Mouse (Mus musculus) neural tube, embryonic 11.5 days (tissue): ENCODE data around the gene Prkar1a. TPM values are rescaled to one million over a fixed set of nuclear protein-coding genes. Genes with fewer than 3 reads are reported as not detected.
A peak's percentile ranks its signal among the peaks of the same experiment; 100 is the strongest.

ENCODE experiments used
- ATAC-seq: fragments of 200-750 bp; cut with Nextera tagmentation; 2 replicates; pipeline ENCODE4 v1.8.0; 2017; ENCODE audit warnings: moderate number of reproducible peaks, mild to moderate bottlenecking, moderate TSS enrichment, moderate library complexity; ENCODE audit not compliant: insufficient read depth, low FRiP score, low TSS enrichment
- DNase-seq: peaks from one replicate; pipeline ENCODE4 v3.0.0-alpha.2; 2015; ENCODE audit warnings: low spot score
- H3K27ac ChIP-seq: fragments of 300-500 bp; sonication (generic); 2 replicates; pipeline ENCODE4 v1.5.1; 2014; ENCODE audit warnings: low read depth, mild to moderate bottlenecking, low read length
- H3K27me3 ChIP-seq: fragments of 300-500 bp; sonication (generic); 2 replicates; pipeline ENCODE4 v1.6.1; 2014; ENCODE audit warnings: mild to moderate bottlenecking, low read length, mixed read lengths; ENCODE audit not compliant: control insufficient read depth, insufficient read depth
- H3K36me3 ChIP-seq: fragments of 300-500 bp; sonication (generic); 2 replicates; pipeline ENCODE4 v1.6.1; 2014; ENCODE audit warnings: mild to moderate bottlenecking, low read length, moderate library complexity, mixed read lengths; ENCODE audit not compliant: control insufficient read depth, insufficient read depth
- H3K4me1 ChIP-seq: fragments of 300-500 bp; sonication (generic); 2 replicates; pipeline ENCODE4 v1.6.1; 2014; ENCODE audit warnings: low read length, mixed read lengths; ENCODE audit not compliant: control insufficient read depth, insufficient read depth
- H3K4me2 ChIP-seq: fragments of 300-500 bp; sonication (generic); 2 replicates; pipeline ENCODE4 v1.6.1; 2014; ENCODE audit warnings: low read depth, mild to moderate bottlenecking, moderate library complexity
- H3K4me3 ChIP-seq: fragments of 300-500 bp; sonication (generic); 2 replicates; pipeline ENCODE4 v1.5.1; 2014; ENCODE audit warnings: low read depth, low read length
- H3K9ac ChIP-seq: fragments of 300-500 bp; sonication (generic); 2 replicates; pipeline ENCODE4 v1.6.1; 2014; ENCODE audit warnings: mild to moderate bottlenecking, low read length
- H3K9me3 ChIP-seq: fragments of 300-500 bp; sonication (generic); 2 replicates; pipeline ENCODE4 v1.6.1; 2016; ENCODE audit warnings: low read length; ENCODE audit not compliant: control insufficient read depth
- WGBS: fragments of 180-500 bp; shearing (Covaris S2); extraction: QIAGEN DNeasy Blood & Tissue Kit; methylation state at CpG from one replicate; pipeline ENCODE4 v1.1.7; 2014; 5-methylcytosine and 5-hydroxymethylcytosine counted together
- polyA plus RNA-seq: library from polyadenylated mRNA; unstranded; fragments of >200 nt; fragmentation: Nextera tagmentation; extraction: Ambion mirVana; gene quantifications from 2 replicates; pipeline ENCODE4 v1.2.1, GENCODE M21; 2014

Gene Prkar1a
- 442 and 461 TPM in 2 replicates for polyA plus RNA-seq

GRCm38 (mm10) chr11:109649206-109649605, at the start of gene Prkar1a:
TSS of gene Prkar1a (plus strand) at chr11:109649405.
- Histone ChIP-seq H3K9ac (peak within 1 kb of the TSS; percentile 96), H3K4me3 (peak within 1 kb of the TSS; percentile 98), H3K27me3 (no peaks in the 10 kb centered on the region), H3K27ac (peak within 1 kb of the TSS; percentile 94), H3K4me1 (peaks cover 16% of the 10 kb centered on the region), H3K36me3 (0 out of 2 replicates have a peak, but pooled peaks cover 4% of the 10 kb centered on the region), H3K9me3 (no peaks in the 10 kb centered on the region), H3K4me2 (peak within 1 kb of the TSS; percentile 82)
- 49% methylated on average over 8 of the region's 8 CpGs for WGBS
- ATAC-seq (no peak), DNase-seq (no peak)

- H3K36me3 ChIP-seq = no peaks in the 10 kb centered on the region
- 84% methylated on average over 6 of the region's 6 CpGs for WGBS
- no peak overlapping the region for H3K4me2 ChIP-seq
- no peak overlapping the region for H3K27ac ChIP-seq
- 0 out of 2 replicates have a peak, but pooled peaks cover 2% of the 10 kb centered on the region for H3K27me3 ChIP-seq
- DNase-seq (no peak), ATAC-seq (no peak)
- H3K9me3 ChIP-seq = no peaks in the 10 kb centered on the region
- no peak overlapping the region for H3K9ac ChIP-seq
- no peak overlapping the region for H3K4me3 ChIP-seq
- H3K4me1 ChIP-seq = peaks cover 2% of the 10 kb centered on the region; the same call in 1 of the 2 replicates
Measured at GRCm38 (mm10) chr11:109607600-109607999, 41.6 kb upstream of the Prkar1a start.

GRCm38 (mm10) chr11:109608976-109609625, 40.1 kb upstream of the Prkar1a start:
- H3K4me2 ChIP-seq = no peak overlapping the region
- H3K27ac ChIP-seq = no peak overlapping the region
- 0 out of 2 replicates have a peak, but pooled peaks cover 2% of the 10 kb centered on the region for H3K27me3 ChIP-seq
- H3K9ac ChIP-seq = no peak overlapping the region
- peaks cover 2% of the 10 kb centered on the region; the same call in 1 of the 2 replicates for H3K4me1 ChIP-seq
- no peaks in the 10 kb centered on the region for H3K9me3 ChIP-seq
- DNase-seq = no peak
- no peak overlapping the region for H3K4me3 ChIP-seq
- H3K36me3 ChIP-seq = no peaks in the 10 kb centered on the region
- 72% methylated on average over 6 of the region's 6 CpGs for WGBS
- no peak for ATAC-seq

GRCm38 (mm10) chr11:109610046-109610794, 39.0 kb upstream of the Prkar1a start:
- Histone ChIP-seq H3K9me3 (no peaks in the 10 kb centered on the region), H3K4me1 (peaks cover 2% of the 10 kb centered on the region; the same call in 1 of the 2 replicates), H3K27me3 (0 out of 2 replicates have a peak, but pooled peaks cover 2% of the 10 kb centered on the region), H3K4me2 (peak overlapping the region; percentile 69), H3K27ac (no peak overlapping the region), H3K4me3 (peak overlapping the region; percentile 44), H3K9ac (peak overlapping the region; percentile 60), H3K36me3 (no peaks in the 10 kb centered on the region)
- WGBS = 20% methylated on average over 9 of the region's 9 CpGs
- no peak for DNase-seq
- no peak for ATAC-seq

- Histone ChIP-seq H3K27ac (no peak overlapping the region), H3K4me1 (peaks cover 2% of the 10 kb centered on the region; the same call in 1 of the 2 replicates), H3K4me3 (peak overlapping the region; percentile 44), H3K27me3 (0 out of 2 replicates have a peak, but pooled peaks cover 2% of the 10 kb centered on the region), H3K9me3 (no peaks in the 10 kb centered on the region), H3K9ac (peak overlapping the region; percentile 60), H3K36me3 (no peaks in the 10 kb centered on the region), H3K4me2 (peak overlapping the region; percentile 69)
- DNase-seq (no peak), ATAC-seq (no peak)
- under 1% methylated on average over 26 of the region's 26 CpGs for WGBS
Measured at GRCm38 (mm10) chr11:109610795-109611302, 38.4 kb upstream of the Prkar1a start.

- peak within 1 kb of the TSS; percentile 69 for H3K4me2 ChIP-seq
- H3K27ac ChIP-seq = no peak within 1 kb of the TSS
- DNase-seq (peak; percentile 97), ATAC-seq (peak; percentile 96)
- H3K9ac ChIP-seq = peak within 1 kb of the TSS; percentile 60
- no peaks in the 10 kb centered on the region for H3K36me3 ChIP-seq
- peak within 1 kb of the TSS; percentile 44 for H3K4me3 ChIP-seq
- WGBS = under 1% methylated on average over 56 of the region's 58 CpGs
- no peaks in the 10 kb centered on the region for H3K9me3 ChIP-seq
- H3K27me3 ChIP-seq = 0 out of 2 replicates have a peak, but pooled peaks cover 2% of the 10 kb centered on the region
- peaks cover 2% of the 10 kb centered on the region; the same call in 1 of the 2 replicates for H3K4me1 ChIP-seq
Measured at GRCm38 (mm10) chr11:109611303-109612149, 37.7 kb upstream of the Prkar1a start, which contains the start of gene Wipi1. TSS of gene Wipi1 (minus strand) at chr11:109611967.

GRCm38 (mm10) chr11:109612871-109613529, 36.2 kb upstream of the Prkar1a start:
- Histone ChIP-seq H3K4me3 (no peak overlapping the region), H3K27ac (no peak overlapping the region), H3K36me3 (no peaks in the 10 kb centered on the region), H3K4me2 (no peak overlapping the region), H3K9ac (no peak overlapping the region), H3K27me3 (0 out of 2 replicates have a peak, but pooled peaks cover 2% of the 10 kb centered on the region), H3K9me3 (no peaks in the 10 kb centered on the region), H3K4me1 (peaks cover 2% of the 10 kb centered on the region; the same call in 1 of the 2 replicates)
- DNase-seq (no peak), ATAC-seq (no peak)
- WGBS = 74% methylated on average over 7 of the region's 7 CpGs
